Mouse (Mus musculus): ENCODE measurements around the gene Hmgn2. TPM values are rescaled to one million over a fixed set of nuclear protein-coding genes. Genes with fewer than 3 reads are reported as not detected.
A peak's percentile ranks its signal among the peaks of the same experiment; 100 is the strongest.
"Not testable (repeated sequence)": the region's sequence is repeated elsewhere in the genome, so short reads cannot be mapped to it uniquely, and the experiment has no call there.

Gene Hmgn2
- total RNA-seq, 2 experiments from 2014 or later, result 254 to 266 TPM

DNA sequence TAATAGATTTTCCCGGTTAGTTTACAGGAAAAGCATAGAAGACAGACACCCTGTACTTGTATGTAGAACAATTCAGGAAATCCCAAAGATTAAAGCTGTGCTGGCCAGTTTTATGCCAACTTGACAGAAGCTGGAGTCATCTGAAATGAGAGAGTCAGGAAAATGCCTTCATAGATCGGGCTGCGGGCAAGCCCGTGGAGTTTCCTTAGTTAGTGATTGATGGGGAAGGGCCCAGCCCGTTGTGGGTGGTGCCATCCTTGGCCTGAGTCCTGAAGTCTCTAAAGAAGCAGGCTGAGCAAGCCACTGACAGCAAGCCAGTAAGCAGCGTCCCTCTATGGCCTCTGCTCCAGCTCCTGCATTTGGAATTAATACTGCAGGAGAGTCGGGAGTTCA is 39.2 kb downstream of the Hmgn2 start:
- no peak for DNase-seq
- intact Hi-C loops (cut with DNase I), result no loop called here

GRCm38 (mm10) chr4:133928576-133929277 is 39.7 kb downstream of the Hmgn2 start:
- no peak for DNase-seq
- intact Hi-C loops (cut with DNase I), result no loop called here

DNA sequence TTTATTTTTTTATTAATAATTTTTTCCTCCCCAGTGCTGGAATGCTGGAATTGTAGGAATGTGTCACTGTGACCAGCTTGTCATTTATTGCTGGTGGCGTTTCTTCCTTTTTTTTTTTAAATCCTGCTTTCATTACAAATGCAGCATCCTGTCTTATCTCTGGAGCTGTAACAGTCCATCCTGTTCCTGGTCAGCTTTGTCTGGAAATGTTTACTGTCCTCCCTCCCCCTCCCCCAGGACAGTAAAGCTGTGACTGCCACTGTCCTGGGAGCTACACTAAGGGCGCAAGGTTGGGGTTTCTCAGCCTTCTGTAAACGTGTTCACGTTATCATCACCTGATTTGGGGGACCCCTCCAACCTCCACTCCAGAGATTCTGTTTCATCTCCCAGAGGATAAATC is 43.2 kb downstream of the Hmgn2 start:
- intact Hi-C loops (cut with DNase I), result no loop called here
- no peak for DNase-seq

DNA sequence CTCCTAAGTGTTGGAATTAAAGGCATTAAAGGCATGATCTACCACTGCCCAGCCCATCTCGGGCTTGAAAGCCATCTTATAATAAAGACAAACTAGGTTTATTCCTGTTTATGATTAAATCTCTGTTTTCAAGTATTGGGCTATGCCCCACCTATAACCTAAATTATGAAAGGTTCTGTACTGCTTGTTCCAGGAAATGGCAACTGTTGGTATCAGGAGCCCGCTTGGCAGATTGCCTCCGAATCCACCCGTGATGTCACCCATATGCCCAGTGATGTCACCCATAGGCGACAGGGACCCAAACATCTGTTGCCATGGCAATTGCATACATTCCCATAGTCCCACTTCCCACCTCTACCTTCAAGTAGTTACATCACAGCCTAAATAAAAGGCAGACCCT is 44.7 kb downstream of the Hmgn2 start:
- intact Hi-C loops (cut with DNase I), result no loop called here
- DNase-seq, result no peak

GRCm38 (mm10) chr4:133918093-133918825 is 50.2 kb downstream of the Hmgn2 start:
- DNase-seq, result peak; percentile 50 to 57
- intact Hi-C loops (cut with DNase I), result not testable (repeated sequence)

Other genes starting within 250 kb of the Hmgn2 start
- gene Arid1a, start 211.9 kb downstream of the Hmgn2 start, total RNA-seq (2021), result 10 to 100 TPM; 55.3 to 61.9 TPM
- 1 to 10 TPM; 9.1 to 9.3 TPM for gene Rps6ka1, start 80.9 kb downstream of the Hmgn2 start, total RNA-seq (2021)
- 10 to 100 TPM; 31.4 to 33.9 TPM for gene Dhdds, start 32.3 kb upstream of the Hmgn2 start, total RNA-seq (2021)
- gene Lin28a, start 50.2 kb upstream of the Hmgn2 start, total RNA-seq (2021), result not detected
- gene Zfp683, start 85.2 kb upstream of the Hmgn2 start, total RNA-seq (2021), result not detected
- gene Crybg2, start 92.2 kb upstream of the Hmgn2 start, total RNA-seq (2021), result not detected
- gene Cd52, start 126.4 kb upstream of the Hmgn2 start, total RNA-seq (2021), result 1 to 10 TPM; 3.4 to 6.5 TPM
- gene Ubxn11, start 133.9 kb upstream of the Hmgn2 start, total RNA-seq (2021), result 1 to 10 TPM; 2.0 to 2.3 TPM
- 10 to 100 TPM; 69.9 to 74.6 TPM for gene Sh3bgrl3, start 160.1 kb upstream of the Hmgn2 start, total RNA-seq (2021)
- gene Cep85, start 218.5 kb upstream of the Hmgn2 start, total RNA-seq (2021), result 10 to 100 TPM; 29.9 to 32.0 TPM
- not detected for gene Gm7534, start 234.4 kb upstream of the Hmgn2 start, total RNA-seq (2021)